Mouse (Mus musculus) testis, postnatal 14 days (tissue): ENCODE measurements around the gene Aamp.
"Not testable (repeated sequence)": the region's sequence is repeated elsewhere in the genome, so short reads cannot be mapped to it uniquely, and the experiment has no call there.

Source experiments
- DNase-seq: peaks from one replicate; pipeline ENCODE4 v3.0.0; 2021; ENCODE audit warnings: low spot score

The Aamp gene

DNA sequence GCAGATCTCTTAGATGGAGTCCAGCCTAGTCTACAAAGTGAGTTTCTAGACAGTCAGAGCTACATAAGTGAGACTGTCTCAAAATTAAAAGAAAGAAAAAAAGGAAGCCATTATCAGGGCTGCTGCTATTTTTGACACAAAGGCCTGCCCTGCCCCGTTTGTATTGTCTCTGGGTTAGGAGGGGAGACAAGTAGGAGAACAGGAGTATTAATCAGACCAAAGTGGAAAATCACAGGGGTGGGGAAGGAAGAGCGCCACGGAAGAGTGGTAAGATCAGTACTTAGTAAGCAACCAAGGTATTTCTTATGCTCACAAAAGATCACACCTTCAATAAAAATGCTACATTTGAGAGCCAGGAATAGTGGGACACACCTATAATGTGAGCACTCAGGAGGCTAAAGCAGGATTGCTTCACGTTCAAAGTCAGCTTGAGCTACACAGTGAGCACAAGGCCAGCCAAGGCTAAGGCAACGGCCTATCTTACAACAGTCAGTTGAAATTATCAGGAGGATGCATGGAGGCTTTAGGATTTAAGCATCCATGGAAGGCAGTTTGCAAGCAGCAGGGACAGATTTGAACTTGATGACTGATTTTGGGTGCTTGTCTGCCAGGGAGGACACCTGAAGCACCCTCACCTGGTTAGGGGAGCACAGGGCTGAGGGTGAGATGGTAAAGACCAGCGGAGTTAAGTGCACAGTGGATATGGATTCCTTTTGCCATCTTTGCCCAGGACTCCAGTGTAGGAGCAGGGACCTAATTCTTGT is 16.0 kb upstream of the Aamp start:
- DNase-seq = no peak

DNA sequence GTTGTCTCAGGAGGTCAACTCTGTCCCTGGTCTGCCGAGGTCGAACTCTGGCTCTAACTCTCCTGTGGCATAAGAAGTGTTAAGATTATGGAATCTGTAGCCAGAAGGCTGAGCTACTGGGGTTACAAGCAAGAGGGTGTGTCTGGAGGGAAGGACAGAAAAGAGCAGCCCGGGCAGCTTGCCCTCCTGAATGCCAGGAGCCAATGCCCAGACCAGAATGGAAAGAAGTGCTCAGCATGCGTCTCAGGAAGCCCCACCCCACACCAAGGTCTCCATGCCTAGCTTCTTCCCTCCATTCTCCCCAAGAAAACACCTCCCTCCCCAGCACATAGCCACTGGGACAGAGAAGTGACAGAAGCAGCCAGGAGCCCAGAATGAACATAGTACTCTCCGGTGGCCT is 14.5 kb upstream of the Aamp start:
- no peak for DNase-seq

DNA sequence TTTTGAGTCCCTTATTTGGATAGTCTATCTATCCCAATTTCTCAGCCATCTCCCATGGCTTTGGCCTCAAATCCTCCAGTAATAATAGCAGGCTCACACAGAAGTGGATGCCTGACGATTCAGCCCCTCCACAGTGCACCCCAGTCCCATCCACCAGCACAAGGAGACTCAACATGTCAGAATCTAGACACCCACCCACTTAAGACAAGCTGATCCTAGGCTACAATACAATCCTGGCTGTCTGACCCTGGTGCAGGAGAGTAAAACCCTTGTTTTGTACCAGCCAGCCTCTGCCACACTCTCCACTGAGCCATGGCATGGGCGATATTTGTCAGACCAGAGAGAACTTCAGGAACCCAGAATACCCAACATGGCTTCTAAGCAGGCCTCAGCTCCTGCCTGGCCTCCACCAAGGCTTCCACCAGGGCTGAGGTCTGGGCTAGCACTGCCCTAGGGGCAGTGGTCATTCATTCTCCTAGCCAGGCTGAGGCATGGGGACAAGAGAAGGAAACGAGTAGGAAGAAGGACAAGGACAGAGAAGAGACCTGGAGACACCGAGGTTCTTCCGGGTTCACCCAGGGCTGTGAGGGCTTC is 13.7 kb upstream of the Aamp start:
- no peak for DNase-seq

DNA sequence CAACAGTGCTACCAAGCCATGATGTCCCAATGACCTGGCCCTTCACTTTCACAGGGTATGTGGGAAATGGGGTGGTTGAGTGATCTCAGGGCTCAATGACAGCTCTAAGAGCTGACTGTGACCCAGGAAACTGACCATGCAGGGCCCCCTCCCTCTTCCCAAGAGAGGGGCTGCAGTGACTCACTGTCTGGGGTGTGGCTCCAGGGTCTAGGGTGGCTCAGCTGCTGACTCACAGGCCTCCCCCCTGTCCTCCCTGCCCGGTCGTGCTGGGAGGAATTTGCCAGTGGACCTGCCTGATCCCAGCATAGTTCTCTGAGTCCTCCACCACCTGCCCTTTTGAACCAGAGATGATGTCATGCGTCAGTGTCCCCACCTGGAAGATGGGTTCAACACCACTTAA is 12.7 kb upstream of the Aamp start:
- no peak for DNase-seq

DNA sequence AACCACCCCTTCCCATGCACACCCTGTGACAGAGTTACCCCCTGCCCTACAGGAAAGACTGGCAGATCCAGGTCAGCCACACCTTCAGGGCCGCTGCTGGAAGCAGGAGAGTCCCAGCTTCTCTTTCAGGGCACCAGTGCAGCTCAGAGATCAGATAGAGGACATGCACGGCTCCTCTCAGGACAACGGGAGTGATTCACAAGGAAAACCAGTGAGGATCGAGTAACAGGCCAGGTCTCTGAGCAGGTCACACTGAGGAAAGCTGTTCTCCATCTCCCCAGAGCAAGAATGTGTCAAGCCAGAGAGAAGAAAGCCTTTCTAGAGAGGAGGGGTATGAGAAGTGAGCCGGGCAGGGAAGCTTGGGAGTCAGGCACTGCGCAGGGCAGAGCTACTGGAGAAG is 11.9 kb upstream of the Aamp start:
- no peak for DNase-seq

DNA sequence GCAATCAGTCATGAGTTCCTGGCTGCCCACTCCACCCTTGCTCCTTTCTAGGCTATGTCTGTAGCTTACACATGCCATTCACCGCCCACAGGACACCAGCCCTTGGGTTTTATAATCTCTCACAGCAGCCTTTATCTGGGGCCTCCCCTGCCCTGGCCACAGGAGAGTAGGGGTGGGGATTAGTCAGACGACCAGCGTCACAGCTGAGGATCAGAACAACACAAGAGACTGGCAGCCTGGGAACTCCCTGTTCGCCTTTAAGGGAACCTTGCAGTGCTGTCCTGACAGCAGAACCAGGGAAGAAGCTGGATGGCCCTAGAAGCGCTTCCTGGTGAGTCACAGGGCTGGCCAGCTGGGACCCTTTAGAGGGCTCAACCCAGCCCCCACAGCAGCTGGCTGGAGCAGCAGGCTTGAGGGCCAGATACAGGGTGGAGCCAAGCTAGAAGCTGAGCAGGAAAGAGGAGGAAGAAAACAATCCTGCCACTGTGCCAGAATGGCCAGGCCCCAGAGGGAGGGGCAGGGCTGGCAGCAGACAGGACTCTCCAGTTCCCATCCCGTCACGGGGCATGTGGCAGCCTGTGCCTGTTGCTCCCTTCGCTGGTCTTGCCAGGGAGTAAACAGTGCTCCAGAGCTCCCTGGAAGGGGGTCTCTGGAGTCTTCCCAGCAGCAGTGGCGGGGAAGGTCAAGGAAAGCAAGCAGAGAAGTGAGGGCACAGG is 11.1 kb upstream of the Aamp start:
- peak; percentile 87 for DNase-seq

DNA sequence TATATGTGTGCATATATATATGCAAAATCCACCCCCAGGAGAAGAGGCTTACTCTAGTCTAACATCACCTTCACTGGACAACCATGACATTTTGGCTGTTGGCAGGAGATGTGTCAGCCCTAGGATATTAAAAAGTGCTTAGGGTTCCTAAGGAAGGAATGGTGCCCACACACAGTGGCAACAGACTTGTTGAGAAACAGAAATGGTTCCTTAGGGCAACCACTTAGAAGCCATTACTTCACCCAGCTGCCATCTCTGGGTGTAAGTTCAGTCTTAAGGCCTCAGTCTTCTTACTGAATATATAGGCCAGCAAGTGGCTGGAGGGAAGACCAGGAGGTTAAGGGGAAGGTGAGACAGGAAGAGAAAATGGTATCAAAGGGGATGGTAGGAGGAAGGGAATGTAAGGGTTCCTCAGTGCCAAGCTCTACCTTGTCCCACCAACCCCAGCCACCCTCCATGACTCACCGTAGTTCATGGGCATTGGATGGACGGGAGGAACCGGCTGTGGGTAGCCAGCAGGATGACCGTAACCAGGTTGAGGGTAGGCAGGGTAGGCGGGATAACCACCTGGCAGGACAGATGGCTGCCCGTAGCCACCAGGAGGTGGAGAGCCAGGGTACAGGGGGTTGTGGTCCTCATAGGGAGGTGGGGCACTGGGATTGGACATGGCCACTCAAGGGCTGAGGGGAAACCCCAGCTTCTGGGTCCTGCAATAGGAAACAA is 10.4 kb upstream of the Aamp start:
- DNase-seq = no peak

DNA sequence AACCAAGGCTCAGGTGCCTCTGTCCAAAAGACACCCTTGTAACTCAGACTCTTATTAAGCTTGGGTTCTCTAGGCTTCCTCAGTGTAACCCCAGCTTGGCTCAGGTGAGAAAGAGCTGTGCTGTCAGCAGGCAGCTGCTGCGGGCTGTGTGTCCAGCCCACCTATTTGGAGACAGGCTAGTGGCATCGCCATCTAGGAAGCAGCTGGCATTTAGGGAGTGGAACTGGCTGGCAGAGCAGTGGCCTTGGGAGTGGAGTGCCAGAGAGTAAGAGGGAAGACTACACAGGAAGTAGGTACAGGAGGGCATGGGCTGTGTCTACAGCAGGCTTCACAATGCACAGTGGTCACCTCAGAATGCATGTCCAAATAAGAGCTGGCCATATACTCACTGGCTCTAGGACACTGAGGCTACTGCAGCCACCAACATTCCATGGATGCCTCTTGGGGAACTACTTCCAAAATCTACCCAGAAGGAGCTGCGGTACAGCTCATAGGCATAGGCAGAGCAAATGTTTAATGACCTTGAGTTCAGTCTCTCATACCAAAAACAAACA is 9.6 kb upstream of the Aamp start:
- DNase-seq = no peak

DNA sequence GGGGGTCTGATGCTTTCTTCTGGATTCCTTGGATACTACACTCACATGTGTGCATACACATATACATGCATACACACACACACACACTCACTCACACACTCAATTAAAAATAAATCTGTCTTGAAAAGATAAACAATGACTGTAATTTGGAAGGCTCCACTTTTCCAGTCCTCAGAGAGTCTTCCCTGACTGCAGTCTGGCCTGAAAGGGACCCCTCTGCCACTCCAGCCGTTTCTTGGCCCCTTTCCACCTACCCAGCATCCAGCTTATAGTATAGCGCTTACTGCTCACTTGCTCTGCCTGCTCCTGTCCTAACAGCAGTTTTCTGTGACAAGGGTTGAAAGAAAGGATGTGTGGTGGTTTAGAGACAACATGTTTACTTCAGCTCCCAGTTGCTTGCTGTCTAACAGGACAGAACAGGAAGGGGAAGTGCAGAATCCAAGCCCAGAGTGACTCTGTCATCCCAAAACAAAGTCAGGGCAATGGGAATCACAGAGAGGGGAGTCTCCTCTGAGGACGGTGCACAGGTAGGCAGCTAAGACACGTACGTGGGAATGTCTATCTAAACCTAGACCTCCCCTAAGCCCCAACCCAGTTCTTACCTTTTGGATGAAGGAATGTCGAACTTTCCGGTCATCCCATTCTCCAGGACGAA is 8.9 kb upstream of the Aamp start:
- no peak for DNase-seq

DNA sequence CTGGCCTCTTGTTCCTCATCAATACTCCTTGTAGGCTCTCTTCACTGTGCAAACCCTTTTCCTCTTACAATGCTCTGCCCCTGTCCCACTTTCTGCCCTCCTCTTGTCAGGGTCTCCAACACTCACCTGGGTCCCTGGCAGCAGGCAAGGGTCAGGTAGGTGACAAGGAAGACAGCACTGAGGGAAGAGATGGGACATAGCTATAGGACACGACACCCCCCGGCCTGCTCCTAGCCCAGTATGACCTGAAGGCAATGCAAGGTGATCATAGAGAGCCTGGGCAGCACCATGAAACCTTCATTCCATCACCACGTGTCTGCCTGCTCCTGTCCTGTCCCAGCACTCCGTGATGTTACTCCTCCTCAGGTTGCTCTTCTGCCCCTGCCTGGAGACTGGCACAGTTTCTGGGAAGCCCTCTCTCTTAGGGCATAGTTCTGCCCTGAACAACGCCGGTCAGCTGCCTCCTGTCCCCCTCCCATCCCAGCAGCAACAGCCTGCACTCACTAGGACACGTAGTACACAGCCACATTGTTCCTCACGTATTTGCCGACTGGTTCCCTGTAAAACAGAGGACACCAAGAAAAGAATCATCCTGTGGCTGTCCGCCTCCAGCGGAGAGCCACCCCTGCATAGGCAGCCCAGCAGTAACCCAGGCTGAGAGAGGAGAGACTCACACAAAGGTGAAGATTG is 7.9 kb upstream of the Aamp start:
- DNase-seq = no peak

DNA sequence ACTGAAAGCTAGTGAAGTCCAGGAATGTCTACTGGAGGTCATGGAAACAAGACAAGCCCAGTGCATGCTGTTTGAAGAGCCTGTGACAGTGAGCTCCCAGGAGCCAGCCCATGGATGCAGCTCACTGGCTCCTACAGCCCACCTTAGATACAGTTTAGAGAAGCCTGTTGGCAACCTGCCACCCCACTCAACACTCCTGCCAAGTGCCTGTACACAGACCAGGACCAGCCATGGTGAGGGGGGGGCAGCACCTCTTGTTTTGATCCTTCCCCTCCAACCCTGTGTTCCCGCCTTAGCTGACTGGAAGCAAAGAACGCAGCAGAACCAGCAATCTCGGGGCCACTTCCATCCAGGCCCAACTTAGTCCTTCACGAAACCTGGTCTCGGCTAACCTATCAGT is 5.6 kb upstream of the Aamp start:
- DNase-seq = no peak

DNA sequence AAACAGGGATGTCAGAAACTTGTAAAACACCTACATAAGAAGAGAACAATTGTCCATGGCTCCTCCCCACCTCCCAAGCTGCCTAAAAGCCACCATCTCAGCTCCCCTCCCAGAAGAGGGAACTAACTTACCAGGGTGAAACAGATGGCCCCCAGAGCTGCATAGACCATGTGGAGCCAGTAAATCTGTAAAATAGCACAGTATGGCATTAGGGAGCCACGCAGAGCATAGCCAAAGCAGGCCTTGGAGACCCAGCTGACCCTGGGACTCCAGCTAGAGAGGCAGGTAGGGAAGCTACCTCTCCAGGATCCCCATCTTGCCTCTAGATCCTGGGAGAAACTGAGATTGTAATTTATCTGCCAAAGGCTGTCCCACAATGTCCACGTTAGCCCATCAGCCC is 5.2 kb upstream of the Aamp start:
- no peak for DNase-seq

DNA sequence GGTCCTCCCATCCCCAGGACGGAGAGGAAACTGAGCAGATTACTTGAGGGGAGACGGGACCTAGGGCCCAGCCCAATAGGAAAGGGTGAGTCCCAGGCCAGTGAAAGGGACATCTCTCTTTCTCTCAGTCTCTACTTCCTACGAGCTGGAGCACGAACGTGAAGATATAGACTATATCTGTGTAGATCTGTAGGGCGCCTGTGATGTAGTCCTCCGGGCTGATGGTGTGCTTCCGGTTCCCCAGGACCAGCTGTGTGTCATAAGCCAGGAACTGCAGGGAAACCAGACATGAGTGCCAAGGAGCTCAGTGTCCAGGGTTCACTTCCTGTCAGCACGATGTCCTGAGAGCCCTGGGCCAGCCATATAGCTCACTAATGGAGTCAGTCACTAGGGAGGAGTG is 4.7 kb upstream of the Aamp start:
- DNase-seq = no peak

DNA sequence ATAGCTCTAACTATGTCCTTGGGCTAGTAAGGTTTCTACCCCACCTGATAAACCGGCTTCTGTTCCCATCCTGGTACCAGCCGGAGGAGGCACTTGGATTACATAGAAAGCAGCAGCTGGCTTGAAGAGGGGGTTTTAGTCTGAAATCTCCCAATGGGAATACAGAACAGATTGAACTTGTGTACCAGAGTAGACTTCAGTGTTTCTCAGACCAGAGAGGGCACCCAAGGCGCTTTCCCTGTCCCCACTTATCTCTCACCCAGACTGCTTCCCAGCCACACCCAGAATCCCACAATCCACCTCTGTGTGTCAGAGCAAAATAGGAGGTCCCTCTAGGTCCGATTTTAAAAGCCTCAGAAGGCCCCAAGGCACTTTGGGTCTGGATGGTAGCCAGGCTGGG is 3.8 kb upstream of the Aamp start:
- no peak for DNase-seq

DNA sequence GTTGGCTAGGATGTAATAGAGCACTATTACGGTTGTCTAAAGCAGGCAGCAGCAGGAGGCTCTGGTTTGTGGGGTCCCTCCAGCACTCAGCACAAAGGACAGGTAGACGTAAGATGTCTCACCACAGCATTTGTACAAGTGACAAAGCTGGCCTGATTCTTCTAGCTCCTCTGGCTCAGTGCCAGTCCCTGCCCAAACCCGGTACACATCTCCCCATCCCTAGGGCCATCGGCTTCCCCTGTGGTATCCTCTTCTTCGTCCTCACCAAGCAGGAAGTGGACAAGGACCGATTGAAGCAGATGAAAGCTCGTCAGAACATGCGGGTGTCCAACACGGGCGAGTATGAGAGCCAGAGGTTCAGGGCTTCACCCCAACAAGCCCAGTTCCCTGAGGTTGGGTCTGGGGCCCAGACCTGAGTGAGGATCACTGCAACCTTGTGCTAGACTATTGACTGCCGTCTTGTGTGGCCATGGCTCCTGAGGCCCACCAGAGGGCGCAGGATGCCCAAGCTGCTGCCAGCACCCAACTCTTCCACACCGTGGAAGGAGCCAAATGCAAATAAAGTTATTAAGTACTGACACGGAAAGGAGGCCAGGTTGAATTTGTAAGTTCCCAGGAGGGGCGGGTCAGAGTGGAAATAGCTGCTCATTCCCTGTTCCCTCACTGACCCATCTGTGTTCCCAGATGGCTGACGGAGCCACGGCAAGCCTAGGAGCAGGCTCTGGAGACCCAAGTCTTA is 2.5 kb upstream of the Aamp start:
- not testable (repeated sequence) for DNase-seq

DNA sequence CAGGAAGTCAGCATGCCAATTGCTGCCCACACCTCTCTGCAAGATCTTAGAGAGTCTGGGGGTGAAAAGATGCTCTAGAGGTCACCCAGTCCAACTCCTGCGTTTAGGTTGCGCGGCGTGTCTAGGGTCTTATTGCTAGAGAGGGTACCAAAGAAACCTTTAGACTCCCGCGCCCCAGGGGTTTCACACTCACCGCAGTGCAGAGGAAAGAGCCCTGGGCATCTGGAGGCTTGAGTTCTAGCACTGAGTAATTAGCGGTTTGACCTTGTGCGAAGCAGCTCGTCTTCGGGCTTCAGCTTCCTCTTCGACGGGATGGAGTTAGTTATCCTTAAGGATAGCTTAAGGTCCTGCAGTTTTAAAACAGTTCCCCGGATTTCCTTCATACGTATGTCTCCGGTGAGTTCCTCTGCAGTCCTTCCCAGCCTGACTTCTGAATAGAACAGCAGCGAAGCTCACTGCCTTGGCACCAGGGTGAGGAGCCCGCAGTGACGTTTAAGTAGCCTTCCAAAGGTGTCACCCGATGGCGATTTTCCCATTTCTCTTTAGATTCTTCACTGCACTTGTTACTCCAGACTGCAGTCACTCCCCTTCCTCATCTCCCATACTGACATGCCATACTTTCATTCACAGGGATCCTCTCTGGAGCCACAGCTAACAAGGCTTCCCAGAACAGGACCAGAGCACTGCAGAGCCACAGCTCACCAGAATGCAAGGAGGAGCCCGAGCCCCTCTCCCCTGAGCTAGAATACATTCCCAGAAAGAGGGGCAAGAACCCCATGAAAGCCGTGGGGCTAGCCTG is 873 bp upstream of the Aamp start:
- no peak for DNase-seq

DNA sequence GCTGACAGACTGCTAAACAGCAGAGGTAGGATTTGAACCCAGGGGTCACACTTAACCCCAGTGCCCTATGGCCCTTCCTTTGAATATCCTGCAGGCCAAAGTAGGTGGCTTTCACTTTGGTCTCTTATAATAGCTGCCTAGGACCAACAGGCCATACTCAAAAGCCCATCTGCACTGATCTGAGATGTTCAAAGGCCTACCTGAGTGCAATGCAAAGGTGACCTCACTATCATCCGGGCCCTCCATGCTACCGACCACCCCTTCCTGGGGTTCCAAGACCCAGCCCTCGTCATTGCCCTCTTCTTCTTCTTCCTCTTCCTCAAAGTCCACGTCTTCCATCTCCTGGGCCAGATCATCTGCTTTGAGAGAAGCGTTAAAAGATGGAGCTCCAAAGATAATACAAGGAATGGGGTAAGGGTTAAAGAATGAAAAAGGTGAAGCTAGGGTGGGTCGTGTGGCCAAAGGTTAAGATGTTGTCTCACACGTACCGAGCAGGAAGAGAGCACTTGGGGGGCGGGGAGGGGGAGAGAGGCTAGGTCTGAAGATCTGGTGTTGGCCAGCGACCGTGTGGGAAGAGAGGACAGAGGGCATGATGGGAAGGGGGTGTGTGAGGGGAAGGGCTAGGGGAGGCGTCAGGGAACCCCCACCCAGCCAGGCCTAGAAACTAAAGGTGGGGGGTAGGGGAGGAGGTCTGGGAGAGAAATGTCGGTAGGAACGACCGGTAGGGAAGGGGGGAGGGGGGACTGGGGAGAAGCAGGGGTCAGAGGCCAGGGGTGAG is 663 bp downstream of the Aamp start:
- DNase-seq = peak; percentile 80

DNA sequence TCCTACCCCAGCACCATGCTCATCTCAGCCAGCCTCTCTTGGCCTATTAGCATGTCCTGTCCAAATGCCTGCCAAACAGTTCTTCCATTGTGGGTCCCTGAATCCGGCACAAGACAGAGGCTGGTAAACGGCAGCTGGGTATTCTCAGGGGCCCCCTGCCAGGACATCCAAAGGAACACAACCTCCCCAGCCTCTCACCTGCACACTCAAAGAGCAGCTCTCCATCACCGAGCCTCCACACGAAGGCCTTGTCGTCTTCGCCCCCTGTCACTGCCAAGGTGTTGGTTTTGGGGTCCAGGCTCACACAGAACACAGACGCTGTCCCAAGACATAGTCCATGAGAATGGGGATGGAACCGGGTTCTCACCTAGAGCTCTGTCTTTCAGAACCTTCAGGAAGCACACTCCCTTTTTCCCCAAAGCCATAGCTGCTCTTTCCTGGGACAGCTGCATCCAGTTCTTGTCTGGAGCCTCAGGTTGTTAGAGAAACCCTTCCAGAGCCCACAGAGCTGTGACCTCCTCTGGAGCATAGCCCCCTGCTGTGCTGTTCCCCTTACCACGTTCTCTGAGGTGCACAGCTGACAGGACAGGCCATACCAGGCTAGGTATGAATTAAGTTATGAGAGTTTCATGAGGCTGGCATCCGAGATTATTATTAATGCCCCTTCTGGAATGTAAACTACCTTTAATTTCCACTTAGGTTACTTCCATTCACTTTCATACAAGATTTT is 1.5 kb downstream of the Aamp start:
- DNase-seq = no peak
